Mouse (Mus musculus) MEL (cell line): ENCODE data around the gene Epb41l5. TPM values are rescaled to one million over a fixed set of nuclear protein-coding genes. Genes with fewer than 3 reads are reported as not detected.
A peak's percentile ranks its signal among the peaks of the same experiment; 100 is the strongest.

ENCODE experiments used
- DNase-seq: peaks from one replicate; pipeline ENCODE4 v3.0.0; 2011; ENCODE audit warnings: low read depth, low spot score
- H3K27ac ChIP-seq: 2 replicates; pipeline ENCODE4 v1.5.1; 2012; ENCODE audit warnings: low read depth, mild to moderate bottlenecking, control low read depth, low read length, moderate library complexity; ENCODE audit not compliant: control insufficient read depth
- H3K27me3 ChIP-seq, 2 experiments: fragments of 150-350 bp in 1 of 2; sonication (generic) in 1 of 2; 2 replicates each; pipeline ENCODE4 v1.6.1; 2012; ENCODE audit warnings: low read length in 2 of 2, mild to moderate bottlenecking in 2 of 2, improper control_type of control experiment in 1 of 2, moderate library complexity in 1 of 2; ENCODE audit not compliant: insufficient read depth in 2 of 2, control insufficient read depth in 1 of 2
- H3K36me3 ChIP-seq, 2 experiments: 2 replicates each; pipeline ENCODE4 v1.6.1; 2012 to 2014; ENCODE audit warnings: low read length in 2 of 2, improper control_type of control experiment in 1 of 2, inconsistent platforms in 1 of 2, mild to moderate bottlenecking in 1 of 2; ENCODE audit not compliant: insufficient read depth in 2 of 2, control insufficient read depth in 1 of 2
- H3K4me1 ChIP-seq, 2 experiments: fragments of 150-350 bp in 1 of 2; sonication (generic) in 1 of 2; 2 replicates each; pipeline ENCODE4 v1.6.1; 2012; ENCODE audit warnings: low read length in 2 of 2, improper control_type of control experiment in 1 of 2, mild to moderate bottlenecking in 1 of 2; ENCODE audit not compliant: insufficient read depth in 2 of 2, control insufficient read depth in 1 of 2
- H3K4me3 ChIP-seq, 2 experiments: fragments of 150-350 bp in 1 of 2; sonication (generic) in 1 of 2; 2 replicates each; pipeline ENCODE4 v1.5.1; 2012; ENCODE audit warnings: low read depth in 2 of 2, low read length in 2 of 2, mild to moderate bottlenecking in 2 of 2, moderate library complexity in 2 of 2, control low read depth in 1 of 2, improper control_type of control experiment in 1 of 2; ENCODE audit not compliant: control insufficient read depth in 1 of 2, insufficient read depth in 1 of 2
- H3K79me2 ChIP-seq: 2 replicates; pipeline ENCODE4 v1.6.1; 2012; ENCODE audit warnings: mild to moderate bottlenecking, low read length, moderate library complexity; ENCODE audit not compliant: control insufficient read depth, poor library complexity, insufficient read depth
- H3K9ac ChIP-seq: 2 replicates; pipeline ENCODE4 v1.6.1; 2012; ENCODE audit warnings: low read depth, mild to moderate bottlenecking, control low read depth, low read length, moderate library complexity; ENCODE audit not compliant: control insufficient read depth, poor library complexity, severe bottlenecking
- H3K9me3 ChIP-seq: fragments of 150-350 bp; sonication (generic); replicated peaks from 2 replicates; pipeline ENCODE4 v1.6.1; 2012; ENCODE audit warnings: mild to moderate bottlenecking, low read length, improper control_type of control experiment, moderate library complexity; ENCODE audit not compliant: insufficient read depth
- CHD2 ChIP-seq: IDR thresholded peaks from 2 replicates; pipeline ENCODE4 v1.6.1; 2011; ENCODE audit warnings: low read length, improper control_type of control experiment
- E2F4 ChIP-seq: IDR thresholded peaks from 2 replicates; pipeline ENCODE4 v1.6.1; 2011; ENCODE audit warnings: low read depth, low read length, improper control_type of control experiment, borderline replicate concordance
- EP300 ChIP-seq, 2 experiments: IDR thresholded peaks; 2 replicates each; pipeline ENCODE4 v1.6.1; 2011; ENCODE audit warnings: improper control_type of control experiment in 2 of 2, low read length in 2 of 2, low read depth in 1 of 2, mild to moderate bottlenecking in 1 of 2
- ETS1 ChIP-seq: IDR thresholded peaks from 2 replicates; pipeline ENCODE4 v1.6.1; 2012; ENCODE audit warnings: low read depth, mild to moderate bottlenecking, inconsistent platforms, low read length, improper control_type of control experiment, moderate library complexity
- GABPA ChIP-seq: IDR thresholded peaks from 2 replicates; pipeline ENCODE4 v1.6.1; 2012; ENCODE audit warnings: low read depth, mild to moderate bottlenecking, inconsistent platforms, low read length, improper control_type of control experiment, moderate library complexity
- GATA1 ChIP-seq: IDR thresholded peaks from 2 replicates; pipeline ENCODE4 v1.6.1; 2011; ENCODE audit warnings: low read depth, low read length, improper control_type of control experiment
- MEF2A ChIP-seq: IDR thresholded peaks from 2 replicates; pipeline ENCODE4 v1.6.1; 2014; ENCODE audit warnings: low read depth, mild to moderate bottlenecking, inconsistent platforms, low read length, improper control_type of control experiment; ENCODE audit not compliant: poor library complexity, insufficient replicate concordance, severe bottlenecking; ENCODE audit errors: extremely low read depth
- MXI1 ChIP-seq: IDR thresholded peaks from 2 replicates; pipeline ENCODE4 v1.6.1; 2011; ENCODE audit warnings: mild to moderate bottlenecking, low read depth, low read length, improper control_type of control experiment
- MYC ChIP-seq: IDR thresholded peaks from 2 replicates; pipeline ENCODE4 v1.6.1; 2011; ENCODE audit warnings: low read depth, mild to moderate bottlenecking, low read length, improper control_type of control experiment, moderate library complexity
- POLR2AphosphoS2 ChIP-seq: IDR thresholded peaks from 2 replicates; pipeline ENCODE4 v1.6.1; 2011; ENCODE audit warnings: low read length, improper control_type of control experiment
- RCOR1 ChIP-seq: IDR thresholded peaks from 2 replicates; pipeline ENCODE4 v1.6.1; 2012; ENCODE audit warnings: low read depth, mild to moderate bottlenecking, inconsistent platforms, low read length, improper control_type of control experiment
- SMC3 ChIP-seq: IDR thresholded peaks from 2 replicates; pipeline ENCODE4 v1.6.1; 2011; ENCODE audit warnings: low read depth, low read length, improper control_type of control experiment
- TCF12 ChIP-seq: IDR thresholded peaks from 2 replicates; pipeline ENCODE4 v1.6.1; 2014; ENCODE audit warnings: low read depth, mild to moderate bottlenecking, inconsistent platforms, low read length, improper control_type of control experiment, moderate library complexity
- UBTF ChIP-seq: IDR thresholded peaks from 2 replicates; pipeline ENCODE4 v1.6.1; 2012; ENCODE audit warnings: low read depth, mild to moderate bottlenecking, inconsistent platforms, low read length, improper control_type of control experiment, moderate library complexity, borderline replicate concordance; ENCODE audit not compliant: insufficient read depth
- USF1 ChIP-seq: IDR thresholded peaks from 2 replicates; pipeline ENCODE4 v1.6.1; 2014; ENCODE audit warnings: low read depth, mild to moderate bottlenecking, inconsistent platforms, low read length, improper control_type of control experiment, moderate library complexity
- USF2 ChIP-seq, 2 experiments: IDR thresholded peaks; 2 replicates each; pipeline ENCODE4 v1.6.1; 2011 to 2012; ENCODE audit warnings: improper control_type of control experiment in 2 of 2, low read length in 2 of 2, borderline replicate concordance in 1 of 2, inconsistent platforms in 1 of 2, low read depth in 1 of 2, mild to moderate bottlenecking in 1 of 2; ENCODE audit not compliant: insufficient read depth in 1 of 2
- ZC3H11A ChIP-seq: IDR thresholded peaks from 2 replicates; pipeline ENCODE4 v1.6.1; 2012; ENCODE audit warnings: low read depth, mild to moderate bottlenecking, inconsistent platforms, low read length, improper control_type of control experiment
- ZMIZ1 ChIP-seq: IDR thresholded peaks from 2 replicates; pipeline ENCODE4 v1.6.1; 2012; ENCODE audit warnings: low read depth, mild to moderate bottlenecking, inconsistent platforms, low read length, improper control_type of control experiment, moderate library complexity
- ZNF384 ChIP-seq: IDR thresholded peaks from 2 replicates; pipeline ENCODE4 v1.6.1; 2012; ENCODE audit warnings: low read depth, mild to moderate bottlenecking, inconsistent platforms, low read length, improper control_type of control experiment
- polyA plus RNA-seq, 2 experiments: library from polyadenylated mRNA; stranded (reverse) in 1 of 2; unstranded in 1 of 2; fragments of >175 nt in 1 of 2; fragments of >200 nt in 1 of 2; gene quantifications; 2 replicates each; pipeline versions ENCODE4 v1.2.1 to v1.2.4; 2012; ENCODE audit warnings: low replicate concordance in 2 of 2, low read depth in 1 of 2; ENCODE audit not compliant: insufficient read length in 2 of 2, insufficient read depth in 1 of 2, missing spikeins in 1 of 2
- total RNA-seq: library from RNA; depleted of rRNA; stranded (reverse); fragments of 300-350 nt; gene quantifications from 2 replicates; pipeline ENCODE4 v1.2.3, GENCODE M21; 2012

The Epb41l5 gene
- total and polyA plus RNA-seq, 3 experiments = 7.0 to 8.8 TPM; not detected in 1

GRCm38 (mm10) chr1:119634746-119635145, 14.1 kb downstream of the Epb41l5 start (continued):
- TF ChIP-seq MEF2A (no peak), MYC (no peak), E2F4 (no peak)
- TF ChIP-seq, all 39 proteins: peak for 0

- Histone ChIP-seq H3K4me1 (peaks cover 3 to 8% of the 10 kb centered on the region in 2 experiments; a peak in 2 of 4 replicates), H3K9ac (no peak overlapping the region), H3K27ac (peak overlapping the region; percentile 42), H3K4me3 (no peak overlapping the region), H3K79me2 (no peaks in the 10 kb centered on the region), H3K9me3 (no peaks in the 10 kb centered on the region), H3K27me3 (no peaks in the 10 kb centered on the region), H3K36me3 (peaks cover 0 to 12% of the 10 kb centered on the region in 2 experiments; a peak in 3 of 4 replicates)
- peak; percentile 26 for DNase-seq
- TF ChIP-seq EP300 (IDR thresholded peaks at IDR 0.05; ENCODE audit: low read depth in 1 of 2, low read length in 2 of 2) (peak; percentile 60 to 66; a peak in 3 of 4 replicates), GABPA (no peak), ZNF384 (peak; percentile 88), CHD2 (no peak), USF1 (peak; percentile 66; the same call in 1 of the 2 replicates), USF2 (IDR thresholded peaks at IDR 0.05; ENCODE audit: borderline replicate concordance in 1 of 2, insufficient read depth in 1 of 2, low read depth in 1 of 2, low read length in 2 of 2) (no peak), ZMIZ1 (no peak), GATA1 (peak; percentile 79), ZC3H11A (no peak), ETS1 (peak; percentile 51), POLR2AphosphoS2 (no peak), TCF12 (peak; percentile 75), UBTF (no peak), RCOR1 (0 out of 2 replicates have a peak, but pooled peaks have one; percentile 25)
Measured at GRCm38 (mm10) chr1:119630428-119630827, 18.4 kb downstream of the Epb41l5 start.

DNA sequence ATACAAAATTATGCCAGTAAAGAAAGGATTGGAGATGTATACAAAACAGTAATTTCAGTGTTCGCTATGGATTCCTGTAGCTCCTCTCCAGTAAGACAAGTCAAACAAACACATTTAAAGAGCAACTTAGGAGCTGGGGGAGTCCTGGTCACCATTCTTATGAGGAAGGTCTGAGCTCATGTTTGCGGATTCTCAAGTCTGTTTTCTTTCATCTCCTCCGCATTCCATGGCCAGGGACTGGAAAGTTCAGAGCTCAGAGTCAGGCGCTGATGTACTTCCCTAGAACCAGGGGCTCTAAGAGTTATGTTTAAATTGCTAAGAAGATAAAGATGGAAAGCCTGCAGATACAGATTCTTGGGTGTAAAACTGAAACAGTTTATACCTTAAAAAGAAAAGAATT, 22.0 kb downstream of the Epb41l5 start:
- Histone ChIP-seq H3K4me1 (peaks cover 3 to 8% of the 10 kb centered on the region in 2 experiments; a peak in 2 of 4 replicates), H3K27me3 (no peaks in the 10 kb centered on the region), H3K27ac (no peak overlapping the region), H3K9me3 (no peaks in the 10 kb centered on the region), H3K79me2 (no peaks in the 10 kb centered on the region), H3K4me3 (no peak overlapping the region), H3K36me3 (peaks cover 0 to 12% of the 10 kb centered on the region in 2 experiments; a peak in 3 of 4 replicates), H3K9ac (no peak overlapping the region)
- no peak for DNase-seq
- no peak for TF ChIP-seq E2F4
- no peak for TF ChIP-seq USF1
- no peak for TF ChIP-seq SMC3
- no peak for TF ChIP-seq MXI1
